Comparison of ENCODE assay signal across 16 mouse cellular contexts in genomic region chr7:31008889-31009288, GRCm38 (mm10). TPM values are rescaled to one million over a fixed set of nuclear protein-coding genes. Genes with fewer than 3 reads are reported as not detected.
DNase-seq lines count a peak whose midpoint lies in the region; ATAC-seq and TF ChIP-seq lines count a peak whose summit lies in the region.
"Had no signal": no experiment of that assay in that cellular context is flagged by ENCODE, and none has a peak within 500 bp of the region (broad histone marks: within the 10 kb centered on the region; RNA-seq: fewer than 3 reads in every experiment).

No protein-coding gene starts in this region.

- H3K27me3 ChIP-seq in hindbrain, postnatal 0 days (ENCODE audit: insufficient read depth, low read length) = no peaks in the 10 kb centered on the region
- H3K27me3 ChIP-seq in hindbrain, embryonic 13.5 days = no peaks in the 10 kb centered on the region
- H3K27me3 ChIP-seq in Patski = no peaks in the 10 kb centered on the region
- H3K27me3 ChIP-seq in limb, embryonic 12.5 days = no peaks in the 10 kb centered on the region
- H3K27me3 ChIP-seq in liver, embryonic 12.5 days (replicated peaks) = no peaks in the 10 kb centered on the region

- TF ChIP-seq CTCF in hindbrain, postnatal 0 days (IDR thresholded peaks at IDR 0.05; ENCODE audit: low read depth) = no peak
- TF ChIP-seq CTCF in Patski (IDR thresholded peaks at IDR 0.05) = no peak

- WGBS in hindbrain, postnatal 0 days = 74% methylated on average over 3 of the region's 3 CpGs
- WGBS in hindbrain, embryonic 13.5 days = 61% methylated on average over 3 of the region's 3 CpGs
- WGBS in limb, embryonic 12.5 days = 27% methylated on average over 3 of the region's 3 CpGs
- 62% methylated on average over 3 of the region's 3 CpGs for WGBS in liver, embryonic 12.5 days (ENCODE audit: insufficient replicate concordance)

- CTCF ChIA-PET in Patski (lab: Charles Lee) = no interaction called here

- no peak overlapping the region for H3K27ac ChIP-seq in hindbrain, postnatal 0 days
- H3K27ac ChIP-seq in hindbrain, embryonic 13.5 days = no peak overlapping the region
- H3K27ac ChIP-seq in limb, embryonic 12.5 days = no peak overlapping the region
- H3K27ac ChIP-seq in liver, embryonic 12.5 days = no peak overlapping the region
- H3K27ac ChIP-seq: layer of hippocampus, adult 2 months; liver, embryonic 14.5 days had no signal

- no peak for DNase-seq in hindbrain, postnatal 0 days (ENCODE audit: low spot score)
- no peak for DNase-seq in Patski (ENCODE audit: low read depth, low spot score)
- DNase-seq in hindlimb bud, embryonic 11.5 days (ENCODE audit: extremely low spot score, low read depth, low spot score) = peak; percentile 16
- no peak for DNase-seq in right cerebral cortex, adult 2 months (ENCODE audit: low spot score in 2 of 2)
- DNase-seq: adrenal gland, adult 8-10 months; forebrain, postnatal 0 days; thymus, postnatal 4 days had no signal

- H3K9me3 ChIP-seq in hindbrain, postnatal 0 days (ENCODE audit: low read length) = no peaks in the 10 kb centered on the region
- H3K9me3 ChIP-seq in hindbrain, embryonic 13.5 days = no peaks in the 10 kb centered on the region
- H3K9me3 ChIP-seq in limb, embryonic 12.5 days = no peaks in the 10 kb centered on the region
- H3K9me3 ChIP-seq in liver, embryonic 12.5 days (replicated peaks) = no peaks in the 10 kb centered on the region

- peak; percentile 27; the same call in 1 of the 2 replicates for ATAC-seq in hindbrain, postnatal 0 days
- no peak for ATAC-seq in hindbrain, embryonic 13.5 days (ENCODE audit: low FRiP score)
- peak; percentile 10 for ATAC-seq in Patski
- ATAC-seq in limb, embryonic 12.5 days (ENCODE audit: insufficient number of reproducible peaks, insufficient read depth, low FRiP score, low TSS enrichment, low read depth) = peak; percentile 46; the same call in 1 of the 2 replicates
- no peak for ATAC-seq in megakaryocyte, adult 5-6 weeks (ENCODE audit: poor library complexity, severe bottlenecking)
- no peak for ATAC-seq in liver, embryonic 12.5 days
- ATAC-seq: CD4-positive, CD25-positive, alpha-beta regulatory T cell, adult 4 months; forebrain, postnatal 0 days had no signal

- H3K9ac ChIP-seq in hindbrain, postnatal 0 days (replicated peaks; ENCODE audit: low read length) = no peak overlapping the region
- H3K9ac ChIP-seq in hindbrain, embryonic 13.5 days = no peak overlapping the region
- no peak overlapping the region for H3K9ac ChIP-seq in limb, embryonic 12.5 days (replicated peaks)
- H3K9ac ChIP-seq in liver, embryonic 12.5 days = no peak overlapping the region
- H3K9ac ChIP-seq: forebrain, postnatal 0 days; liver, embryonic 14.5 days had no signal

- no peak overlapping the region for H3K4me2 ChIP-seq in hindbrain, postnatal 0 days (ENCODE audit: low read depth, low read length)
- H3K4me2 ChIP-seq in hindbrain, embryonic 13.5 days = no peak overlapping the region
- no peak overlapping the region for H3K4me2 ChIP-seq in limb, embryonic 12.5 days
- no peak overlapping the region for H3K4me2 ChIP-seq in liver, embryonic 12.5 days

- no peak overlapping the region for H3K4me3 ChIP-seq in hindbrain, postnatal 0 days (ENCODE audit: low read length)
- no peak overlapping the region for H3K4me3 ChIP-seq in hindbrain, embryonic 13.5 days
- no peak overlapping the region for H3K4me3 ChIP-seq in limb, embryonic 12.5 days (replicated peaks)
- no peak overlapping the region for H3K4me3 ChIP-seq in liver, embryonic 12.5 days
- H3K4me3 ChIP-seq: layer of hippocampus, adult 2 months had no signal

- no peaks in the 10 kb centered on the region for H3K36me3 ChIP-seq in hindbrain, postnatal 0 days (ENCODE audit: insufficient read depth, low read length)
- no peaks in the 10 kb centered on the region for H3K36me3 ChIP-seq in hindbrain, embryonic 13.5 days
- no peaks in the 10 kb centered on the region for H3K36me3 ChIP-seq in limb, embryonic 12.5 days
- no peaks in the 10 kb centered on the region for H3K36me3 ChIP-seq in liver, embryonic 12.5 days

- POLR2A ChIA-PET in Patski (lab: Charles Lee) = no interaction called here

- in situ Hi-C loops in Patski (cut with MboI; ENCODE audit: low pct_unique_long_range_greater_than_20kb) = no loop called here

- no peaks in the 10 kb centered on the region for H3K4me1 ChIP-seq in hindbrain, postnatal 0 days (ENCODE audit: insufficient read depth, low read length)
- H3K4me1 ChIP-seq in hindbrain, embryonic 13.5 days (replicated peaks) = no peaks in the 10 kb centered on the region
- no peaks in the 10 kb centered on the region for H3K4me1 ChIP-seq in limb, embryonic 12.5 days (replicated peaks)
- H3K4me1 ChIP-seq in liver, embryonic 12.5 days = 0 out of 2 replicates have a peak, but pooled peaks cover 5% of the 10 kb centered on the region

RNA-seq across cellular contexts. Expression of gene Fxyd5, which starts 33.4 kb away (rescaled TPM):
- total RNA-seq in hindbrain, postnatal 0 days (2014; rRNA removed) = 15.3 and 22.1 TPM in 2 replicates
- polyA plus RNA-seq in hindbrain, postnatal 0 days (2015; fragmentation: Nextera tagmentation; extraction: Ambion mirVana) = 33.3 and 35.3 TPM in 2 replicates
- polyA plus RNA-seq in hindbrain, embryonic 13.5 days (2015; fragmentation: Nextera tagmentation; extraction: Ambion mirVana) = 13.0 and 20.0 TPM in 2 replicates
- 2.2 TPM for polyA plus RNA-seq in Patski (2021)
- 9.9 and 10.3 TPM in 2 replicates for polyA plus RNA-seq in limb, embryonic 12.5 days (2016; fragmentation: Nextera tagmentation; extraction: Ambion mirVana)
- 1,077 and 1,092 TPM in 2 replicates for total RNA-seq in megakaryocyte, adult 5-6 weeks (2015)
- total RNA-seq in megakaryocyte, adult 5-6 weeks (2017) = 807 and 874 TPM in 2 replicates
- 19.0 and 22.3 TPM in 2 replicates for polyA plus RNA-seq in liver, embryonic 12.5 days (2016; fragmentation: Nextera tagmentation; extraction: Ambion mirVana)

RNA-seq across cellular contexts. Expression of gene Fam187b, which starts 35.3 kb away (rescaled TPM):
- total RNA-seq in hindbrain, postnatal 0 days (2014; rRNA removed) = 0.16 and 2.0 TPM in 2 replicates
- polyA plus RNA-seq in hindbrain, postnatal 0 days (2015; fragmentation: Nextera tagmentation; extraction: Ambion mirVana) = 0.77 and 0.89 TPM in 2 replicates
- polyA plus RNA-seq in hindbrain, embryonic 13.5 days (2015; fragmentation: Nextera tagmentation; extraction: Ambion mirVana) = 0.96 and 0.97 TPM in 2 replicates
- polyA plus RNA-seq in Patski (2021) = 1.0 TPM
- polyA plus RNA-seq in limb, embryonic 12.5 days (2016; fragmentation: Nextera tagmentation; extraction: Ambion mirVana) = 1.00 and 1.1 TPM in 2 replicates
- 1.4 and 1.9 TPM in 2 replicates for total RNA-seq in megakaryocyte, adult 5-6 weeks (2015)
- 0.51 and 0.77 TPM in 2 replicates for total RNA-seq in megakaryocyte, adult 5-6 weeks (2017)
- 1.9 and 2.8 TPM in 2 replicates for polyA plus RNA-seq in liver, embryonic 12.5 days (2016; fragmentation: Nextera tagmentation; extraction: Ambion mirVana)
- total RNA-seq: layer of hippocampus, adult 2 months; monocyte, adult 5-6 weeks had no signal

RNA-seq across cellular contexts. Expression of gene Lsr, which starts 35.6 kb away (rescaled TPM):
- 22.8 and 28.8 TPM in 2 replicates for total RNA-seq in hindbrain, postnatal 0 days (2014; rRNA removed)
- polyA plus RNA-seq in hindbrain, postnatal 0 days (2015; fragmentation: Nextera tagmentation; extraction: Ambion mirVana) = 25.3 and 25.5 TPM in 2 replicates
- 17.2 and 18.8 TPM in 2 replicates for polyA plus RNA-seq in hindbrain, embryonic 13.5 days (2015; fragmentation: Nextera tagmentation; extraction: Ambion mirVana)
- polyA plus RNA-seq in Patski (2021) = 15.1 TPM
- polyA plus RNA-seq in limb, embryonic 12.5 days (2016; fragmentation: Nextera tagmentation; extraction: Ambion mirVana) = 32.6 and 33.2 TPM in 2 replicates
- total RNA-seq in megakaryocyte, adult 5-6 weeks (2015) = 4.3 and 7.3 TPM in 2 replicates
- 4.7 and 6.1 TPM in 2 replicates for total RNA-seq in megakaryocyte, adult 5-6 weeks (2017)
- 27.3 and 28.2 TPM in 2 replicates for polyA plus RNA-seq in liver, embryonic 12.5 days (2016; fragmentation: Nextera tagmentation; extraction: Ambion mirVana)

RNA-seq across cellular contexts. Expression of gene Fxyd7, which starts 42.4 kb away (rescaled TPM):
- total RNA-seq in hindbrain, postnatal 0 days (2014; rRNA removed) = 234 and 282 TPM in 2 replicates
- 466 and 477 TPM in 2 replicates for polyA plus RNA-seq in hindbrain, postnatal 0 days (2015; fragmentation: Nextera tagmentation; extraction: Ambion mirVana)
- 108 and 116 TPM in 2 replicates for polyA plus RNA-seq in hindbrain, embryonic 13.5 days (2015; fragmentation: Nextera tagmentation; extraction: Ambion mirVana)
- not detected for polyA plus RNA-seq in Patski (2021)
- 9.7 and 10.6 TPM in 2 replicates for polyA plus RNA-seq in limb, embryonic 12.5 days (2016; fragmentation: Nextera tagmentation; extraction: Ambion mirVana)
- not detected in 2 replicates for total RNA-seq in megakaryocyte, adult 5-6 weeks (2015)
- 0.51 TPM in 1 of 2 replicates, not detected in the other for total RNA-seq in megakaryocyte, adult 5-6 weeks (2017)
- 0.45 and 0.55 TPM in 2 replicates for polyA plus RNA-seq in liver, embryonic 12.5 days (2016; fragmentation: Nextera tagmentation; extraction: Ambion mirVana)
- total RNA-seq: megakaryocyte progenitor cell, adult 5-6 weeks; monocyte, adult 5-6 weeks had no signal
- polyA plus RNA-seq: CD4-positive, CD25-positive, alpha-beta regulatory T cell, adult 4 months had no signal

RNA-seq across cellular contexts. Expression of gene Fxyd1, which starts 48.1 kb away (rescaled TPM):
- total RNA-seq in hindbrain, postnatal 0 days (2014; rRNA removed) = 24.0 and 26.5 TPM in 2 replicates
- polyA plus RNA-seq in hindbrain, postnatal 0 days (2015; fragmentation: Nextera tagmentation; extraction: Ambion mirVana) = 129 and 150 TPM in 2 replicates
- 27.3 and 30.6 TPM in 2 replicates for polyA plus RNA-seq in hindbrain, embryonic 13.5 days (2015; fragmentation: Nextera tagmentation; extraction: Ambion mirVana)
- polyA plus RNA-seq in Patski (2021) = not detected
- 23.6 and 28.2 TPM in 2 replicates for polyA plus RNA-seq in limb, embryonic 12.5 days (2016; fragmentation: Nextera tagmentation; extraction: Ambion mirVana)
- 0.46 TPM in 1 of 2 replicates, not detected in the other for total RNA-seq in megakaryocyte, adult 5-6 weeks (2015)
- not detected in 2 replicates for total RNA-seq in megakaryocyte, adult 5-6 weeks (2017)
- polyA plus RNA-seq in liver, embryonic 12.5 days (2016; fragmentation: Nextera tagmentation; extraction: Ambion mirVana) = 28.2 and 28.3 TPM in 2 replicates
- total RNA-seq: megakaryocyte progenitor cell, adult 5-6 weeks; monocyte, adult 5-6 weeks had no signal
- polyA plus RNA-seq: CD4-positive, CD25-positive, alpha-beta regulatory T cell, adult 4 months had no signal

Comparison
In these comparisons a context has a peak if more than half of its experiments do, and no peak if none do; other contexts are left out.
1. ATAC-seq: peak in hindbrain, postnatal 0 days (single experiment), Patski (single experiment) and limb, embryonic 12.5 days (single experiment); none in hindbrain, embryonic 13.5 days (single experiment), megakaryocyte, adult 5-6 weeks (single experiment) and liver, embryonic 12.5 days (single experiment).